Mouse (Mus musculus): ENCODE measurements around the gene C9orf72. TPM values are rescaled to one million over a fixed set of nuclear protein-coding genes. Genes with fewer than 3 reads are reported as not detected.

C9orf72 gene
- polyA plus RNA-seq, 1 experiment from 2014 or later = 11.3 TPM

Other genes with a start within 250 kb of the C9orf72 start
- 0.24 TPM in 1 of 2 replicates, not detected in the other for gene Ifnk, start 74.1 kb downstream of the C9orf72 start, polyA plus RNA-seq (2014; fragmentation: Nextera tagmentation; extraction: Ambion mirVana)
- 9.7 and 10.4 TPM in 2 replicates for gene Mob3b, start 68.7 kb downstream of the C9orf72 start, polyA plus RNA-seq (2014; fragmentation: Nextera tagmentation; extraction: Ambion mirVana)

All from limb, embryonic 11.5 days (tissue).